Mouse (Mus musculus) embryo, embryonic 10.5 days (tissue): ENCODE measurements at regions not wholly inside any gene's neighbourhood (a gene's known extent, or its start where the extent isn't known, plus 50 kb on each side); places are given as distances from the start of the nearest gene placed in this dataset.

Experiments
- DNase-seq: peaks from one replicate; pipeline ENCODE4 v3.0.0-alpha.2; 2015; ENCODE audit warnings: low spot score

- DNase-seq, result no peak
These were observed 145.6 kb upstream of the Nfe2l3 start for GRCm38 (mm10) chr6:51286836-51287235.

- no peak for DNase-seq
These were observed 145.1 kb upstream of the Nfe2l3 start for GRCm38 (mm10) chr6:51287383-51287782.

GRCm38 (mm10) chr6:51287807-51288206 is 144.7 kb upstream of the Nfe2l3 start:
- no peak for DNase-seq

- DNase-seq, result no peak
These were observed 144.0 kb upstream of the Nfe2l3 start for GRCm38 (mm10) chr6:51288306-51289066.

- DNase-seq, result no peak
These were observed 143.3 kb upstream of the Nfe2l3 start for GRCm38 (mm10) chr6:51289067-51289725.

GRCm38 (mm10) chr6:51300694-51301417 is 131.6 kb upstream of the Nfe2l3 start:
- no peak for DNase-seq

GRCm38 (mm10) chr6:51301831-51302230 is 130.6 kb upstream of the Nfe2l3 start:
- no peak for DNase-seq

GRCm38 (mm10) chr6:51302240-51302639 is 130.2 kb upstream of the Nfe2l3 start:
- DNase-seq, result no peak

GRCm38 (mm10) chr6:51318341-51318740 is 114.1 kb upstream of the Nfe2l3 start:
- DNase-seq, result no peak

GRCm38 (mm10) chr6:51320019-51320418 is 112.5 kb upstream of the Nfe2l3 start:
- DNase-seq, result no peak

- DNase-seq, result peak; percentile 42
These were observed 111.6 kb upstream of the Nfe2l3 start for GRCm38 (mm10) chr6:51320676-51321419.

- DNase-seq, result no peak
These were observed 106.2 kb upstream of the Nfe2l3 start for GRCm38 (mm10) chr6:51326103-51326829.

GRCm38 (mm10) chr6:51329070-51329995 is 103.1 kb upstream of the Nfe2l3 start:
- DNase-seq, result no peak

GRCm38 (mm10) chr6:51330069-51330706 is 102.3 kb upstream of the Nfe2l3 start:
- no peak for DNase-seq

- no peak for DNase-seq
These were observed 99.6 kb upstream of the Nfe2l3 start for GRCm38 (mm10) chr6:51332841-51333240.

GRCm38 (mm10) chr6:51333722-51334360 is 98.6 kb upstream of the Nfe2l3 start:
- DNase-seq, result peak; percentile 56

GRCm38 (mm10) chr6:51335314-51335713 is 97.2 kb upstream of the Nfe2l3 start:
- DNase-seq, result no peak

GRCm38 (mm10) chr6:51339301-51339700 is 93.2 kb upstream of the Nfe2l3 start:
- DNase-seq, result no peak

- no peak for DNase-seq
These were observed 84.7 kb upstream of the Nfe2l3 start for GRCm38 (mm10) chr6:51347721-51348120.
